14 mouse cellular contexts compared by ENCODE assay signal in genomic region chr8:54954030-54954429, GRCm38 (mm10). TPM values are rescaled to one million over a fixed set of nuclear protein-coding genes. Genes with fewer than 3 reads are reported as not detected.
DNase-seq lines count a peak whose midpoint lies in the region; ATAC-seq lines count a peak whose summit lies in the region.
"Had no signal": no experiment of that assay in that cellular context is flagged by ENCODE, and none has a peak within 500 bp of the region (broad histone marks: within the 10 kb centered on the region; RNA-seq: fewer than 3 reads in every experiment).

No protein-coding gene starts in this region.

- no peaks in the 10 kb centered on the region for H3K4me1 ChIP-seq in forebrain, embryonic 11.5 days (replicated peaks; ENCODE audit: control insufficient read depth, insufficient read depth, low read length)
- peaks cover 4% of the 10 kb centered on the region for H3K4me1 ChIP-seq in hindbrain, embryonic 15.5 days (replicated peaks)
- H3K4me1 ChIP-seq in neural tube, embryonic 13.5 days (replicated peaks): peaks cover 10% of the 10 kb centered on the region
- H3K4me1 ChIP-seq: stomach, embryonic 15.5 days had no signal

- H3K4me2 ChIP-seq in forebrain, embryonic 11.5 days (ENCODE audit: low read depth, low read length, severe bottlenecking): peak overlapping the region; percentile 38; the same call in 1 of the 2 replicates
- H3K4me2 ChIP-seq in hindbrain, embryonic 15.5 days: peak overlapping the region; percentile 65
- H3K4me2 ChIP-seq in neural tube, embryonic 13.5 days: peak overlapping the region; percentile 49
- H3K4me2 ChIP-seq: stomach, embryonic 15.5 days had no signal

- peak overlapping the region; percentile 26; the same call in 1 of the 2 replicates for H3K27ac ChIP-seq in forebrain, embryonic 11.5 days (ENCODE audit: low read depth, low read length)
- peak overlapping the region; percentile 98 for H3K27ac ChIP-seq in hindbrain, embryonic 15.5 days (replicated peaks)
- peak overlapping the region; percentile 97 for H3K27ac ChIP-seq in neural tube, embryonic 13.5 days (replicated peaks)
- H3K27ac ChIP-seq: liver, embryonic 14.5 days; stomach, embryonic 15.5 days had no signal

- 22% methylated on average over 6 of the region's 6 CpGs for WGBS in forebrain, embryonic 11.5 days
- whole genome bisulfite sequencing in hindbrain, embryonic 15.5 days: 10% methylated on average over 6 of the region's 6 CpGs
- WGBS in neural tube, embryonic 13.5 days: 24% methylated on average over 6 of the region's 6 CpGs

- intact Hi-C loops in left cerebral cortex, postnatal 25 days (cut with DNase I): loop anchor here (1.0 to 10.0 kb wide), 3 partner anchors 67 to 429 kb away; partner anchors contain the start of genes Asb5, Spcs3 and Wdr17
- intact Hi-C loops in left cerebral cortex, postnatal 10 days (cut with DNase I): loop anchor here (10.0 kb wide), 2 partner anchors 89 to 219 kb away; no protein-coding TSS in a partner anchor

- H3K36me3 ChIP-seq in forebrain, embryonic 11.5 days (ENCODE audit: control insufficient read depth, insufficient read depth, low read length): no peaks in the 10 kb centered on the region
- H3K36me3 ChIP-seq in hindbrain, embryonic 15.5 days: no peaks in the 10 kb centered on the region
- H3K36me3 ChIP-seq in neural tube, embryonic 13.5 days: no peaks in the 10 kb centered on the region
- H3K36me3 ChIP-seq: stomach, embryonic 15.5 days had no signal

- H3K9ac ChIP-seq in forebrain, embryonic 11.5 days (ENCODE audit: low read length): peak overlapping the region; percentile 24; the same call in 1 of the 2 replicates
- peak overlapping the region; percentile 95 for H3K9ac ChIP-seq in hindbrain, embryonic 15.5 days
- peak overlapping the region; percentile 87 for H3K9ac ChIP-seq in neural tube, embryonic 13.5 days
- H3K9ac ChIP-seq: liver, embryonic 14.5 days; stomach, embryonic 15.5 days had no signal

- peak; percentile 55 to 57 for DNase-seq in left cerebral cortex, postnatal 25 days (ENCODE audit: low spot score in 2 of 2)
- no peak for DNase-seq in left cerebral cortex, postnatal 10 days (ENCODE audit: extremely low spot score in 1 of 2, low spot score in 2 of 2)
- DNase-seq in forebrain, embryonic 11.5 days (ENCODE audit: low spot score): no peak
- no peak for DNase-seq in urinary bladder, adult 2 months (ENCODE audit: low spot score)
- DNase-seq in right cerebral cortex, postnatal 25 days: no peak
- no peak for DNase-seq in spleen, postnatal 4 days (ENCODE audit: low spot score in 2 of 2)
- DNase-seq: adrenal gland, postnatal 14 days; heart, postnatal 14 days; thymus, postnatal 4 days had no signal

- H3K4me3 ChIP-seq in forebrain, embryonic 11.5 days (ENCODE audit: low read depth, low read length): peak overlapping the region; percentile 7; the same call in 1 of the 2 replicates
- peak overlapping the region; percentile 73 for H3K4me3 ChIP-seq in hindbrain, embryonic 15.5 days
- H3K4me3 ChIP-seq in neural tube, embryonic 13.5 days: peak overlapping the region; percentile 60
- H3K4me3 ChIP-seq: stomach, embryonic 15.5 days had no signal

- ATAC-seq in forebrain, embryonic 11.5 days (replicated peaks; ENCODE audit: low FRiP score): peak; percentile 65; the same call in 1 of the 2 replicates
- peak; percentile 15; the same call in 1 of the 2 replicates for ATAC-seq in hindbrain, embryonic 15.5 days (ENCODE audit: low FRiP score, low read depth)
- ATAC-seq in neural tube, embryonic 13.5 days (ENCODE audit: low read depth): peak; percentile 51

- no peaks in the 10 kb centered on the region for H3K27me3 ChIP-seq in forebrain, embryonic 11.5 days (ENCODE audit: control insufficient read depth, insufficient read depth, low read length)
- no peaks in the 10 kb centered on the region for H3K27me3 ChIP-seq in hindbrain, embryonic 15.5 days
- no peaks in the 10 kb centered on the region for H3K27me3 ChIP-seq in neural tube, embryonic 13.5 days
- H3K27me3 ChIP-seq: stomach, embryonic 15.5 days had no signal

- no peaks in the 10 kb centered on the region for H3K9me3 ChIP-seq in forebrain, embryonic 11.5 days (ENCODE audit: control insufficient read depth, low read length)
- no peaks in the 10 kb centered on the region for H3K9me3 ChIP-seq in hindbrain, embryonic 15.5 days
- H3K9me3 ChIP-seq in neural tube, embryonic 13.5 days: no peaks in the 10 kb centered on the region
- H3K9me3 ChIP-seq: stomach, embryonic 15.5 days had no signal

RNA-seq across cellular contexts. Expression of gene Gpm6a, which starts 0.6 kb away (rescaled TPM):
- 1,000 to 10,000 TPM; 1,139 to 1,241 TPM for total RNA-seq in left cerebral cortex, postnatal 25 days (2021)
- 1,000 to 10,000 TPM; 1,328 to 1,331 TPM for total RNA-seq in left cerebral cortex, postnatal 10 days (2021)
- 95.2 and 99.8 TPM in 2 replicates for polyA plus RNA-seq in forebrain, embryonic 11.5 days (2014; fragmentation: Nextera tagmentation; extraction: Ambion mirVana)
- polyA plus RNA-seq in hindbrain, embryonic 15.5 days (2015; fragmentation: Nextera tagmentation; extraction: Ambion mirVana): 461 and 473 TPM in 2 replicates
- 266 and 293 TPM in 2 replicates for polyA plus RNA-seq in neural tube, embryonic 13.5 days (2015; fragmentation: Nextera tagmentation; extraction: Ambion mirVana)
- polyA plus RNA-seq in urinary bladder, adult 2 months (2012; rRNA removed): 6.5 and 8.7 TPM in 2 replicates
- total RNA-seq: common myeloid progenitor, adult 5-6 weeks had no signal

Comparison
In these comparisons a context has a peak if more than half of its experiments do, and no peak if none do; other contexts are left out.
1. DNase-seq: peak in left cerebral cortex, postnatal 25 days (2 of 2); none in left cerebral cortex, postnatal 10 days (0 of 2), forebrain, embryonic 11.5 days (single experiment), urinary bladder, adult 2 months (single experiment), right cerebral cortex, postnatal 25 days (single experiment) and spleen, postnatal 4 days (0 of 2).
2. ATAC-seq: peak in every context shown above with its lines; median percentile 65 in forebrain, embryonic 11.5 days; 51 in neural tube, embryonic 13.5 days; 15 in hindbrain, embryonic 15.5 days.
3. H3K27ac ChIP-seq: peak in every context shown above with its lines; median percentile 98 in hindbrain, embryonic 15.5 days; 97 in neural tube, embryonic 13.5 days; 26 in forebrain, embryonic 11.5 days.
4. H3K4me3 ChIP-seq: peak in every context shown above with its lines; median percentile 73 in hindbrain, embryonic 15.5 days; 60 in neural tube, embryonic 13.5 days; 7 in forebrain, embryonic 11.5 days.
5. H3K9ac ChIP-seq: peak in every context shown above with its lines; median percentile 95 in hindbrain, embryonic 15.5 days; 87 in neural tube, embryonic 13.5 days; 24 in forebrain, embryonic 11.5 days.
6. Peak in every context shown above with its lines, with median percentiles within 50 percentile points of each other: H3K4me2 ChIP-seq.